Mouse (Mus musculus): Measurements from ENCODE around the gene Apba3. TPM values are rescaled to one million over a fixed set of nuclear protein-coding genes. Genes with fewer than 3 reads are reported as not detected.

The Apba3 gene
- total and polyA plus RNA-seq, 3 experiments = 68.9 to 73.2 TPM; not detected in 1

DNA sequence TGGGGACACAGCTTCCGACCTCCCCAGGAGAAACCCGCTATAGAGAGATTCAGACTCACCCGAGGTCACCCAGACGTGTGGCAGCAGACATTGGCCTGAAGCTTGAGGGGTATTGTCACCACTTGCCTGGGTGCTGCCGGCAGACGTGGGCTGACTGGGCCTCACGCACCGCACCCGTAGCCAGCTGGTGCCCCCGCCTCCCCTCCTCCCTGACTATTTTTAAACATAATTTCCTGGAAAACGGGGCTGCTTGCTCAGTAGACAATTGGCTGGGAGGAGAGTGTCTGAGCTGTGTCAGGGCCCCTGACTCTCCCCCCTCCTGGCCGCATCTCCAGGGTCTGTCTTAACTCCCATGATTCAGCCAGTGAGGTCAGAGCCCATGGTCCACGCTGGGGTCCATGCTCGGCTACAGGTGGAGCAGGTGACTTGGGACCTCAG is 36.0 kb downstream of the Apba3 start:
- peaks cover 0 to 3% of the 10 kb centered on the region in 2 experiments; a peak in 1 of 4 replicates for H3K4me1 ChIP-seq (ENCODE audit: control insufficient read depth in 1 of 2, insufficient read depth in 2 of 2, low read length in 2 of 2)
- H3K79me2 ChIP-seq (ENCODE audit: control insufficient read depth, insufficient read depth, low read length, poor library complexity) = peaks cover 32% of the 10 kb centered on the region
- TF ChIP-seq MYB (IDR thresholded peaks at IDR 0.05; ENCODE audit: low read depth, low read length) (no peak), BHLHE40 (IDR thresholded peaks at IDR 0.05; ENCODE audit: borderline replicate concordance, low read depth, low read length) (no peak), TAL1 (IDR thresholded peaks at IDR 0.05; ENCODE audit: low read length) (no peak), TBP (IDR thresholded peaks at IDR 0.05; ENCODE audit: low read depth, low read length) (no peak), CTCF (IDR thresholded peaks at IDR 0.05 in 2 of 3, conservative IDR thresholded peaks at IDR 0.05 in 1 of 3; ENCODE audit: control insufficient read depth in 1 of 3, insufficient read depth in 1 of 3, low read depth in 2 of 3, low read length in 3 of 3, poor library complexity in 1 of 3, severe bottlenecking in 1 of 3) (no peak), POLR2AphosphoS5 (IDR thresholded peaks at IDR 0.05; ENCODE audit: borderline replicate concordance, low read depth, low read length) (no peak), NRF1 (IDR thresholded peaks at IDR 0.05; ENCODE audit: insufficient read depth, low read depth, low read length, poor library complexity, severe bottlenecking) (no peak), USF1 (IDR thresholded peaks at IDR 0.05; ENCODE audit: low read depth, low read length) (no peak), MYC (IDR thresholded peaks at IDR 0.05; ENCODE audit: low read depth, low read length) (no peak), MAZ (IDR thresholded peaks at IDR 0.05; ENCODE audit: low read depth, low read length) (no peak), UBTF (IDR thresholded peaks at IDR 0.05; ENCODE audit: borderline replicate concordance, insufficient read depth, low read depth, low read length) (no peak), E2F4 (IDR thresholded peaks at IDR 0.05; ENCODE audit: borderline replicate concordance, low read depth, low read length) (no peak), JUND (IDR thresholded peaks at IDR 0.05; ENCODE audit: low read depth, low read length) (no peak), RCOR1 (IDR thresholded peaks at IDR 0.05; ENCODE audit: low read depth, low read length) (no peak), GABPA (IDR thresholded peaks at IDR 0.05; ENCODE audit: low read depth, low read length) (no peak), HCFC1 (IDR thresholded peaks at IDR 0.05; ENCODE audit: low read depth, low read length) (no peak), RAD21 (IDR thresholded peaks at IDR 0.05; ENCODE audit: low read depth, low read length) (no peak), ELF1 (IDR thresholded peaks at IDR 0.05; ENCODE audit: low read depth, low read length) (no peak), ZKSCAN1 (IDR thresholded peaks at IDR 0.05; ENCODE audit: low read depth, low read length) (no peak)
- H3K36me3 ChIP-seq (ENCODE audit: control insufficient read depth in 1 of 2, insufficient read depth in 2 of 2, low read length in 2 of 2) = no peaks in the 10 kb centered on the region; a peak in 1 of 4 replicates
- no peak overlapping the region for H3K27ac ChIP-seq (ENCODE audit: control insufficient read depth, low read depth, low read length)
- no peak for DNase-seq (ENCODE audit: low read depth, low spot score)
- H3K4me3 ChIP-seq (ENCODE audit: control insufficient read depth in 1 of 2, insufficient read depth in 1 of 2, low read depth in 2 of 2, low read length in 2 of 2) = no peak overlapping the region
- no peaks in the 10 kb centered on the region for H3K27me3 ChIP-seq (ENCODE audit: control insufficient read depth in 1 of 2, insufficient read depth in 2 of 2, low read length in 2 of 2)
- H3K9ac ChIP-seq (ENCODE audit: control insufficient read depth, low read depth, low read length, poor library complexity, severe bottlenecking) = no peak overlapping the region
- H3K9me3 ChIP-seq (replicated peaks; ENCODE audit: insufficient read depth, low read length) = no peaks in the 10 kb centered on the region

DNA sequence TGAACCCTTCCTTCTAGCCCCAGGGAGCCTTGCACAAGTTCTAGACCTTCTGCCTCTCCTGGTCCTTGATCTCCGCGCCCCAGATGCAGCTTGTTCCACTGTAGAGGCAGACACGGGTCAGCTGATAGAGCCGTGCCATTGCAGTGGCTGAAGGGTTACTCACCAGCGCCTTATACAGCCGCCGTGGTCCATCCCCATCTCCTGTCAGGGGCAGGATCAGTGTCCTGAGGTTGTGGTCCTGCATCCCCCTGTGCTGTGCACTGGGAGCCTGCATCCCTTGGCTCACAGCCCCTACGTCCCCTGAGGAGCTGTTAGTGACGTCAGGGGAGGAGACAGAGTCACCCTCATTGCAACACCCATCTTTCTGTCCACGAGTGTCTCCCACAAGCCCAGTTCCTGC is 36.5 kb downstream of the Apba3 start:
- H3K27me3 ChIP-seq (ENCODE audit: control insufficient read depth in 1 of 2, insufficient read depth in 2 of 2, low read length in 2 of 2) = no peaks in the 10 kb centered on the region
- H3K36me3 ChIP-seq (ENCODE audit: control insufficient read depth in 1 of 2, insufficient read depth in 2 of 2, low read length in 2 of 2) = peaks cover 0 to 2% of the 10 kb centered on the region in 2 experiments; a peak in 1 of 4 replicates
- DNase-seq (ENCODE audit: low read depth, low spot score) = no peak
- no peak overlapping the region for H3K4me3 ChIP-seq (ENCODE audit: control insufficient read depth in 1 of 2, insufficient read depth in 1 of 2, low read depth in 2 of 2, low read length in 2 of 2)
- no peak overlapping the region for H3K9ac ChIP-seq (ENCODE audit: control insufficient read depth, low read depth, low read length, poor library complexity, severe bottlenecking)
- no peaks in the 10 kb centered on the region for H3K9me3 ChIP-seq (replicated peaks; ENCODE audit: insufficient read depth, low read length)
- H3K4me1 ChIP-seq (ENCODE audit: control insufficient read depth in 1 of 2, insufficient read depth in 2 of 2, low read length in 2 of 2) = peaks cover 0 to 3% of the 10 kb centered on the region in 2 experiments; a peak in 1 of 4 replicates
- H3K27ac ChIP-seq (ENCODE audit: control insufficient read depth, low read depth, low read length) = no peak overlapping the region
- peaks cover 27% of the 10 kb centered on the region for H3K79me2 ChIP-seq (ENCODE audit: control insufficient read depth, insufficient read depth, low read length, poor library complexity)
- TF ChIP-seq GATA1 (IDR thresholded peaks at IDR 0.05; ENCODE audit: low read depth, low read length) = no peak
- no peak for TF ChIP-seq ZMIZ1 (IDR thresholded peaks at IDR 0.05; ENCODE audit: low read depth, low read length)
- TF ChIP-seq MXI1 (IDR thresholded peaks at IDR 0.05; ENCODE audit: low read depth, low read length) = no peak
- no peak for TF ChIP-seq ZKSCAN1 (IDR thresholded peaks at IDR 0.05; ENCODE audit: low read depth, low read length)
- no peak for TF ChIP-seq MEF2A (IDR thresholded peaks at IDR 0.05; ENCODE audit: extremely low read depth, insufficient replicate concordance, low read depth, low read length, poor library complexity, severe bottlenecking)
- TF ChIP-seq UBTF (IDR thresholded peaks at IDR 0.05; ENCODE audit: borderline replicate concordance, insufficient read depth, low read depth, low read length) = no peak
- TF ChIP-seq ETS1 (IDR thresholded peaks at IDR 0.05; ENCODE audit: low read depth, low read length) = no peak
- no peak for TF ChIP-seq POLR2AphosphoS2 (IDR thresholded peaks at IDR 0.05; ENCODE audit: low read length)
- no peak for TF ChIP-seq USF1 (IDR thresholded peaks at IDR 0.05; ENCODE audit: low read depth, low read length)
- no peak for TF ChIP-seq NRF1 (IDR thresholded peaks at IDR 0.05; ENCODE audit: insufficient read depth, low read depth, low read length, poor library complexity, severe bottlenecking)
- TF ChIP-seq SIN3A (IDR thresholded peaks at IDR 0.05; ENCODE audit: low read length) = no peak
- TF ChIP-seq CTCF (IDR thresholded peaks at IDR 0.05 in 2 of 3, conservative IDR thresholded peaks at IDR 0.05 in 1 of 3; ENCODE audit: control insufficient read depth in 1 of 3, insufficient read depth in 1 of 3, low read depth in 2 of 3, low read length in 3 of 3, poor library complexity in 1 of 3, severe bottlenecking in 1 of 3) = no peak
- TF ChIP-seq ZNF384 (IDR thresholded peaks at IDR 0.05; ENCODE audit: low read depth, low read length) = no peak
